Mouse (Mus musculus) heart, adult 2 months (tissue): ENCODE results near the gene 1110025L11Rik.

ENCODE experiments used
- CTCF ChIP-seq: fragments of 200-600 bp; IDR thresholded peaks from 2 replicates; pipeline ENCODE4 v1.8.1; 2022; ENCODE audit warnings: antibody characterized with exemption, mild to moderate bottlenecking, moderate library complexity
- EP300 ChIP-seq: fragments of 200-500 bp; IDR thresholded peaks from 2 replicates; pipeline ENCODE4 v1.6.1; 2011; ENCODE audit warnings: low read depth, low read length, control low read depth; ENCODE audit not compliant: insufficient read depth
- POLR2A ChIP-seq: fragments of 200-500 bp; IDR thresholded peaks from 2 replicates; pipeline ENCODE4 v1.6.1; 2011; ENCODE audit warnings: mild to moderate bottlenecking, low read depth, low read length, control low read depth; ENCODE audit not compliant: insufficient read depth

DNA sequence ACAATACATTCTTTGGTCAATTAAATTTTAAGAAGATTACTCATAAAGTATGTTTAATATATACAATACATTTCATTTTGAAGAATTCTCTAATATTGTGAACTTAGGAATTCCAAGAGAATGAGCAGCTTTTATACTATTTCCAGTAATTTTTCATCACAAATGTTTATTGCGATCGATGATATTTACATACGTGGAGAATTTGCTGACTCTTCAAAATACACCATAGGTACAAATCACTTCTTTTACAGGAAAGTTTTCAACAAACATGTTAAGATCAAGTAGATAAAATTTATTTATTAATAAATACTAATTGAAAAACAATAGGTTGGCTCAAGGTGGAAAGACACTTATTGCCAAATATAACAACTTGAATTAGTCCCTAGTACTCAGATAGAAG, 49.8 kb downstream of the 1110025L11Rik start:
- no peak for TF ChIP-seq CTCF
- TF ChIP-seq POLR2A: no peak
- no peak for TF ChIP-seq EP300
